Mouse (Mus musculus) bone marrow, adult 2 months (tissue): Measurements from ENCODE around the gene Tada2b.

Experiments used
- CTCF ChIP-seq: fragments of 200-500 bp; IDR thresholded peaks from 2 replicates; pipeline ENCODE4 v1.5.1; 2011; ENCODE audit warnings: low read length, control low read depth; ENCODE audit not compliant: control insufficient read depth, insufficient read depth
- POLR2A ChIP-seq: fragments of 200-500 bp; IDR thresholded peaks from 2 replicates; pipeline ENCODE4 v1.6.1; 2011; ENCODE audit warnings: low read depth, mild to moderate bottlenecking, control low read depth, low read length, borderline replicate concordance; ENCODE audit not compliant: control insufficient read depth

- TF ChIP-seq POLR2A (no peak), CTCF (no peak)
Measured at GRCm38 (mm10) chr5:36508351-36508750, 24.3 kb upstream of the Tada2b start.
